Mouse (Mus musculus): ENCODE measurements around the gene Gm13691.
"Not testable (repeated sequence)": the region's sequence is repeated elsewhere in the genome, so short reads cannot be mapped to it uniquely, and the experiment has no call there.

GRCm38 (mm10) chr2:83994526-83994925 lies 4.2 kb downstream of the Gm13691 start:
- TF ChIP-seq CTCF (IDR thresholded peaks at IDR 0.05; ENCODE audit: control insufficient read depth, insufficient read depth, low read length); POLR2A (IDR thresholded peaks at IDR 0.05; ENCODE audit: borderline replicate concordance, control insufficient read depth, low read depth, low read length): not testable (repeated sequence)
